Mouse (Mus musculus): Measurements from ENCODE around the gene Ipo7.
"Not testable (repeated sequence)": the region's sequence is repeated elsewhere in the genome, so short reads cannot be mapped to it uniquely, and the experiment has no call there.

The Ipo7 gene

DNA sequence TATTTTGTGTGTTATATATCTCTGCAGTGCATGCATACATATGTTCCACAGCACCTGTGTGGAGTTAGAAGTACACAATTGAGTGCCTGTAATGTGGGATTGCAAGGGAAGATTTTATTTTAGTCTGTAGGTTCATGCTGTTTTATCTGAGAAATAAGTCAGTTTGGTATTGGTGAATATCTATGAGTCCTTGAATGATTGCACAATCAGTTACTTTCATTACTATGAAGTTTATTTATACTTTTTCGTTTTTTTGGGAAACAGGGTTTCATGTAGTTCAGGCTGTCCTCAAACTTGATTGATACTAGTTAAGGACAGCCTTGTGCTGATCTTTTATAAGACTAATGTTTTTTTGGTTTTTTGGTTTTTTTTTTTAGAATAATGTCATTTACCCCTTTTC lies 5.5 kb downstream of the Ipo7 start:
- no peak for DNase-seq (ENCODE audit: low read depth)

DNA sequence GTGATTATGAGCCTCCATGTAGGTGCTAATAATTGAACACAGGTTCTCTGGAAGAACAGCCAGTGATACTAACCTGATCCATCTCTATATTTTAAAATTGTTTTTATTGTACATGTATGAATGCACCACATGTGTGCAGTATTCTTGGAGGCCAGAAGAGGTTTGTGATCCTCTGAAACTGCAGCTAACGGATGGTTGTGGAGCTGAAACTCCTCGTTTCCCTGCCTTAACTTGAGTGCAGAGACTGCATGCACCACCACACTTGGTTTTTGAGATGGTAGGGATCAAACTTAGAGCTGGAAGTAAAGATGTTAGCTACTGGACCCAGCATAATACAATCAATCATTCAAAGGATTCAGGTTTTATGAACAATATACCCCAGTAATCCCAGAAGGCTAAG lies 8.5 kb downstream of the Ipo7 start:
- DNase-seq (ENCODE audit: low read depth), result no peak

DNA sequence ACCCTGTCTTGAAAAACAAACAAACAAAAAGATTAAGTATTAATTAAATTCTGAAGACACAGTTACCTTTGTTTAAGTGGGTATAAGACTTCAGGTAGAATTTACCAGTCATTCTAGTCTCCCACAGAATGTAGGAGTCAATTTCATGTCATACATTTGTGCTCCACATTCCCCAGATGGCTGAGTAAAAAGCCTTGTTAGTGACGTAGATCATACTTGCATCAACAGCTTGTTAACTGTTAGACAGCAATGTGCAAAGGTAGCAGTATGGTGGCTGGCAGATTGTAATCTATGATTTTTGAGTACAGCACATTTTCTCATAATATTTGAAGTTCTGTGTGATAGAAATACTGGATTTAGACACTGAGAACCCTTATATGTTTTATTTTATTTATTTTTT lies 10.8 kb downstream of the Ipo7 start:
- DNase-seq (ENCODE audit: low read depth), result no peak

DNA sequence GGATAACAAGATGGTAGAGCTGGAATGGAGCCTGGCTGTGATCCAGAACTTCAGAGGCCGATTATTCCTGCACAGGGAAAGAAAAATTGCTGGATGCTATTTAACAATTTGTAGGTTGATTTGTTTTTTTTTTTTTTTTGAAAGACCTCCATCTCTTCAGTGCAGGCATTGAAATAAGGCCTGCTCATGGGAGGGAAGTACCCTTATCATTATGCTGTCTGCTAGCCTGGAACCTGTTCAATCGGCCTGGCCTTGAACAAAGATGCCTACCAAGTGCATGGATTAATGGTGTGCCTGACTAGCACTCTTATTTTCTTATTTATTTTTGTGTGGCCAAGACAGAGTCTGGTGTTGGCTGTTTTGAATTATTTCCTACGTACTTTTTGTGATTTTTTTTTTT lies 12.3 kb downstream of the Ipo7 start:
- no peak for DNase-seq (ENCODE audit: low read depth)

DNA sequence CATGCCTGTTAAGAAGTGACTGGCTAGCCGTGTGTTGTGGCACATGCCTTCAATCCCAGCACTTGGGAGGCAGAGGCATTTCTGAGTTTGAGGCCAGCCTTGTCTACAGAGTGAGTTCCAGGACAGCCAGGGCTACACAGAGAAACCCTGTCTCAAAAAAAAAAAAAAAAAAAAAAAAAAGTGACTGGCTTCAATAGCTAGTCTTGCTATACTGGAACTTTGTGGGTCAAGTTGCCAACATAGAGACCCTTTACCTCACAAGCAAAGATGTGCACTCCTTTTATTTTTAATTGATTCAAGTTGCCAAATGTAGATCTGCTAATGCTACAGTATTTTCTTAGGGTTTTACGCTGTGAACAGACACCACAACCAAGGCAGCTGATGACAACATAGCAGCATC lies 39.6 kb downstream of the Ipo7 start:
- not testable (repeated sequence) for DNase-seq (ENCODE audit: low read depth)

DNA sequence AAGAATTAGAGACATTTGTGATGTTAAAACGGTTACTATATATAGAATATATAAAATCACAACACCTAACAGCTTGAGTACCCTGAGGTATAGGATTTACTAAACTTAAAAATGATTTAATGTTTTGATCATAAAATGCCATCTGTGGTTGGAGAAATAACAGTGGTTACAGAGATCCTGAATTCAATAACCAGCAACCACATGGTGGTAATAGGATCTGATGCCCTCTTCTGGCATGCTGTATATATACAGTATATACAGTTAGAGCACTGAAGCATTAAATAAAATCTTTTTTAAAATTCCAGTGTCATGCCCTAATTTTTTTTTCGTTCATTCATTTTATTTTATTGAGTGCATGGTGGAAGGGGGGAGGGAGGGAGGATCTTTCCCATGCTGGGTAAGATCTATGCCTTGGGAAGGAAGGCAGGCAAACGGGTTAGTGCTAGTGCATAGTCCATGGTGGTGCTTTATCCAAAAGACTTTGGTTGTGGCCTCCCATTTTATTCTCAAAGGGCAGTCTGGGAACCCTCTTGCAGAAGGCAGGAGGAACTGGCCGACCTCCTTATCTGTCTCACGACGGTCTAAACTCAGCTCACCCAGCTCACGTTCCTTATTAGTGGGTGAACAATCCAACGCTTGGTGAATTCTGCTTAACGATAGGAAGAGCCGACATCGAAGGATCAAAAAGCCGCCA lies 41.2 kb downstream of the Ipo7 start:
- peak; percentile 47 for DNase-seq (ENCODE audit: low read depth)

DNA sequence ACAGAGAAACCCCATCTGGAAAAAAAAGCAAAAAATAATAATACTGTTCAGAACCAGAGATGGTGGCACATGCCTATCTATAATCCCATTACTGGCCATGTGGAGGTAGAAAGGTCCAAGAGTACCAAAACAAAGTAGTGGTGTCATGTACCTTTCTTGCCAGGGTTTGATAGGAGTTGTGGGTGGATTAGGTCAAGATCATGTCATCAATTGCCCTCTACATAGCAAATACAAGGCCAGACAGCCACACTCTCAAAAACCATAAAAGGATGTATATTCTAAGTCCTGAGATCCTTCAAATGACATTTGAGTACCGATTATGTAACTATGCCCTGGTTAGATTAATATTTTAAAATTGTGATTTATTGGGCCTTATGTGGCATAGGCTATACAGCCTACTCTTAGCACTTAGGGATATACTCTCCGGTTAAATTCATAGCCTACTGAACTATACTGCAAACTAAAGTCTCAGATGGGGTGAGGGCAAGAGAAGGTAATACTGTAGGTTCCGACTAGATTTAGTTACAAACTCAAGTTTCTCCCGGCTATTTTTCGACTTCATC lies 42.1 kb downstream of the Ipo7 start:
- DNase-seq (ENCODE audit: low read depth), result no peak

DNA sequence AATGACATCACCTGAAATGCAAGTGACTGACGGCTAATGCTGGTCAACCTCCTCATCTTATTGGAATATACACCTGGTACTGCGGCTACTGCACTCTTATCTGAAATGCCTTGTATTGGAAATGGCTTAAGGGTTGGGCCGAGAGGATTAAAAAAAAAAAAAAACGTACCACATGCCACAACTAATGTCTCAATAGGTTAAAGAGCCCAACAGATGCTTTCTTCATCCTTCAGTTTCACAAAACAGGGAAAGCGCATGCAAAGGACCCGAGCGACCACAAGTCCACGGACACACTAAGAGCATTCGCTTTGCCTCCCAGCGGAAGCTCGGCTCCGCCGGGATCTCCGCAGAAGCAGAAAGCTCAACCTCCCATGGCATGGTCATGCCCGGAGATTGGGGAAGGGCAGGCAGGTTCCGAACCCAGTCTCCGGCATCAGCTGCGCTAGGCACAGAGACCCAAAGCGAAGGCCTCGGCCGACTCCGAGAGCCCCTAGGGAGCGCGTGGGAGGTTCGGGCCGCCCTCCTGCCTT lies 42.7 kb downstream of the Ipo7 start:
- no peak for DNase-seq (ENCODE audit: low read depth)

DNA sequence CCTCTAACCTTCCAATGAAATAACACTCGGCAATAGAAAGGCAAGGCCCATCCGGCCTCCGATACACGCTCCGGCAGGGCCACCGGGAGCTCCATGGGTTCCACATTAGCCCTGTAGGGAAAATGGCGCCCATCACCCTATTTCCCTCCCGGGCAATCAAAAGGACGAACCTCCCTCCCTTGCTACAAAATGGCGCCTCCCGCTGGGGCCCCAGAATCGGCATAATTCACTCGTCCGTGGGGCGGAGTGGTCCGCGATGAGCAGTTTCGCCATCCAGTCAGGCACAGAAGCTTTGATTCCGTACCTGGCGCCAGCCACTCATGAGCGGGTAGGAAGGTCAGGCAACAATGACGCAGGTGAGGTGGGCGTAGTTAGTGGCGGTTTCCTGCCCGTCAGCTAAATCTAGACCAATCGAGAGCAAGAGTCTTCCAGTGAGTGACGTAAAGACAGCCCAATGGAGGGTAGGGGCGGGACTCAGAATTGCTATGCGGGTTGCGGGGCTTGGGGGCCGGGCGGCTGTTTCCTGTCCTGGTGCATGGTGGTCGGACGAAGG lies 43.2 kb downstream of the Ipo7 start, which contains the start of gene Zfp143:
Gene Zfp143 (plus strand): TSS at position 19 of the 553 bp plus-strand sequence.
- DNase-seq (ENCODE audit: low read depth), result peak; percentile 100

DNA sequence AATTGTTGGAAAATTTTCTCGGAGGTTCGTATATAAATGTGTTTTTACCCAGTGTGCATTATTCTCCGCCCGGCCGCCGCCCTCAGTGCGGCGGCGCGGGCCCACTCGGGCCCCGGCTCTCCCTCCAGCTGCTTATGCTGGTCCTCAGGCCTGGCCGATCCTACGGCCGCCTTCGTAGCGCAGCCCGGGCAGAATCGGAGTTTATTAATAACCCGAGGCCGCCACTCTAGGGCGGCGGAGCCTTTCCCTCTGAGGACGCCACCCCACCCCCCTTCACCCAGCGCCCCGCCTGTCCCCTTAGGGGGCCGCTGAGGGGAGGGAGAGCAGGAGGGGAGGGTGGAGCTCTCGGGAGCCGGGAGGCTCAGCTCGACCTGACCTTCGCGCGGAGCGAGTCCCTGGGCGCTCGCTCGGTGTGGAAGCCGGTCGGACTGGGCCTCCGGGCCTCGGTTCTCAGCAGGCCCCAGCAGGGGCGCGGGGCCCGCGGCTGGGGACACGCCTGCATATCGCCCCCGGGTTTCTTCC lies 43.7 kb downstream of the Ipo7 start:
- no peak for DNase-seq (ENCODE audit: low read depth)

DNA sequence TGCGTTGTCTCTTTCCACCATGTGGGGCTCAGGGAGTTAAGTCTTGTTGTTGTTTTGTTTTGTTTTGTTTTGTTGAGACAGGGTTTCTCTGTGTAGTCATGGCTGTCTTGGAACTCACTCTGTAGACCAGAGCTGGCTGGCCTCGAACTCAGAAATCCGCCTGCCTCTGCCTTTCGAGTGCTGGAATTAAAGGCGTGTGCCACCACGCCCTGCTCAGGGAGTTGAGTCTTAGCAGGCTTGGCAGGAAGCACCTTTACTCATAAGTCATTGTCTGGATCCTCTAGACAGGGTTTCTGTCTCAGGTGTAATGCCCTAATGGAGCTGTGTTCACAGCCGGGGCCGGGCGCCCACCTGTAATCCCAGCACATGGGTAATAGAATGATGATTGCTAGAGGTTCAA lies 45.7 kb downstream of the Ipo7 start:
- no peak for DNase-seq (ENCODE audit: low read depth)

DNA sequence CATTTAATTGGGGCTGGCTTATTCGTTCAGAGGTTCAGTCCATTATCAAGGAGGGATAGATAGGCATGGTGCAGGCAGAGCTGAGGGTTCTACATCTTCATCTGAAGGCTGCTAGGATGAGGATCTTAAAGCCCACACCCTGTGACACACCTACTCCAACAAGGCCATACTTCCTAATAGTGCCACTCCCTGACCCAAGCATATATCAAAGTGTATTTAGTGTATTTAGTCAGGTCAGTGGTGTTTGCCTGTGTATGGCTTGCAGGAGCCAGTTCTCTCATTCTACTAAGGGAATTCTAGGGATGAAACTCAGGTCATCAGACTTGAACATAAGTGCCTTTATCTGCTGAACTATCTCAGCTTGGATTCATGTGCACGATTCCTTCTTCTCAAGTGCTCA lies 51.0 kb downstream of the Ipo7 start:
- no peak for DNase-seq (ENCODE audit: low read depth)

DNA sequence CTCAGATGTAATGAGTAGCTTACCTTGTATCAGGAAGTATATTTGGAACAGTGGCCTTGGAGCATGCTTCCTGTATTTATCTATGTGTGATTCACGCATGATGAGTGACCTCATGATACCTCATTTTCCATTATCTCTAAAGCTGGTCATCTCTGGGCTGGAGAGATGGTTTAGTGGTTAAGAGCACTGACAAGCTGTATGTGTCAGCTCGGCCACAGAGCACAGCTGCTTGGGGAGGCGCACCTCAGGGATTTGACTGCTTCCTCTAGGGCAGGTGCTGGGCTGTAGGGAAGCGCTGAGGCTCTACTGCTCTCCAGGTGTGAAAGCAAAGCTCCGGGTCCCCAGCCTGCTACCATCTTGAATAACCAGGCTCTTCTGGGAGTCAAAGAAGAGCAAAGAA lies 60.1 kb downstream of the Ipo7 start:
- no peak for DNase-seq (ENCODE audit: low read depth)

DNA sequence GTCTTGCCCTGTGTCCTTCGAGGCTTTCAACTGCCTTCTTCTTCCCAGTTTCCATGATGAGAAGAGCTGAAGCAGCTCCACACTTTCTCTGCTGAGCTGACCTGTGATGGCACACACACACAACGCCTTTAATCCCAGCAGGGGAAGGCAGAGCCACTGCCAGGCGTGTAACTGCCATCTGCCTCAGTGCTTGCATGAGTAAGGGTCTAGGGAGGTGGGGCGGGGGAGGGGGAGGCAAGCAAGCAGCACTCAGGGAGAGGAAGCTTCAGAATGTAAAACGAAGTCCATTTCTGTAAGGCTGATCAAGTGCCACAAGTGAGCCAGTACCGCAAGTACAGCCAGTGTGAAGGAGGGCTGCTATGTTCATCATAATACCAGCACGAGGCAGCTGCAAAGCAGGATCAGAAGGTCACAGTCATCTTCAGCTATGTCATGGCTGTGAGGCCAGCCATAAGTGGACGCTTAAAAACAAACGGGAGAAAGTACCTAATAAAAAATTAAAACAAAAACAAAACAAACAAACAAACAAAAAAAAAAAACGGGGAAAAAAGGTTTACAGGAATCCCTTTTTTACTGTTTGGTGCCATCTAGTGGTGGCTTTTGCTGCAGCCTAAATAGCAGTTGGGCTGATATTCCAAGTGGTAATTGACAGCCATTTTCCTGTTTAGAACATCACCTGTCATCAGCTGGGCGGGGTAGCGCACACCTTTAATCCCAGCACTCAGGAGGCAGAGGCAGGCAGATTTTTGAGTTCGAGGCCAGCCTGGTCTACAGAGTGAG lies 65.5 kb downstream of the Ipo7 start:
- DNase-seq (ENCODE audit: low read depth), result peak; percentile 73

DNA sequence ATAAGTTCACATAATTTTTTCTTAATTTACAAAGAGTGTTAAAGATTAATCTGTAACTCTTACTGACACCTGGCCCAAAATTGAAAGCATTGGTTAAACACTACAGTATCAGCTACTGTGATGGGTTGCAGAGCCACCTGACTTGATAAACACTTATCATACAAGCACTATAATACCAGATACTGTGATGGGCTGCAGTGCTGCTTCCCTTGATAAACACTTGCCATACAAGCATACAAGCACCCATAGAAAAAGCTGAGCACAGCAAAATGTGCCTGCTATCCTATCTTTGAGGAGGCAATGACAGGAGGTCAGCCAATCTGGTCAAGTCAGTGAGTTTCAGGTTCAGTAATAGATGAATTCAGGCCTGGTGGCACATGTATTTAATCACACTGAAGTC lies 67.1 kb downstream of the Ipo7 start:
- no peak for DNase-seq (ENCODE audit: low read depth)

DNA sequence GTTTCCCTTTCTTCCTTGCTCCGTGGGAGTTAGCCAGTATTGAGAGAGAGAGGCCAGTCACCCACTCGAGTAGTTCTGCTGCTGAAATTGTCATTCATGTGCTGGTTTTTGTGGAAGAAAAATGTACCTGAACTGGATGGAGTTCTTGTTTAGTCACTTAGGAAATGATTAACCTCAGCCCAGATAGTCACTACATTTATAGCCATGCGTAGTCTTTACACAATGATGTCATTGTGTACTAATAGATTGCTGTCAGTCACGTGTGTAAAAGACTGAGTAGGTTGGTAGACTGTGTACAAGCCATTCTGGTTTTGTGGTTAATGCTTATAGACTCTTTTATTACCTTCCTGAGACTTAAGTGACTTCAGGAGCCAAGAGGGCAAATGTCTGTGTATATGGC lies 69.8 kb downstream of the Ipo7 start:
- DNase-seq (ENCODE audit: low read depth), result no peak

DNA sequence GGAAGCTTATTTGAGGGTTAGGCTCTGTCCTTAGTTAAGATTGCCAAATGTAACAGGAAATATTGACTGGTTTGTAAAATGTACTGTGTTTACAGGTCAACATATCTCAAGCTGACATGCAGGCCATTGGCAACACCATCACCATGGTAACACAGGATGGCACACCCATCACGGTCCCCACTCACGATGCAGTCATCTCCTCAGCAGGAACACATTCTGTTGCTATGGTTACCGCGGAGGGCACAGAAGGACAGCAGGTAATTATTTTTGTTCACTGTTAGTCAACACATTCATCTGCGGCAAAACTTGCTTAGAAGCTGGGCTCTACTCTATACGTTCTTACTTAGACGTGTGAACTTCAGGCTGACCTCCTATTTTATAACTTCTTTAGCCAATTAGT lies 73.6 kb downstream of the Ipo7 start:
- DNase-seq (ENCODE audit: low read depth), result no peak

DNA sequence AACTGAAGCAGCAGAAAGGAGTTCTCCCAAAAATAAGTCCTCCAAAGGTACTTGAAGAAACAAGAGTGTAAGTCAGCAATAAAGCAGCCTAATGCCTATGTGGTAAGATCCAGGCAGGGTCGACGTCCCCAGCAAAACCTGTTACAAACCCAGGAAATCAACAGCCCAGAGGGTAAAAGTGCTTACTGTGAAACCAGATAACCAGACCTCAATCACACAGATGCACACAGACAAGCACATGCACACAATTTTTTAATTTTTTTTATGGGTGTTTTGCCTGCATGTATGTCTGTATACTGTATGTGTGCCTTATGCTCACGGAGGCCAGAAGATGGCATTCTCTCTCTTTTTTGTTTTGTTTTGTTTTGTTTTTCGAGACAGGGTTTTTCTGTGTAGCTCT lies 78.3 kb downstream of the Ipo7 start:
- no peak for DNase-seq (ENCODE audit: low read depth)

DNA sequence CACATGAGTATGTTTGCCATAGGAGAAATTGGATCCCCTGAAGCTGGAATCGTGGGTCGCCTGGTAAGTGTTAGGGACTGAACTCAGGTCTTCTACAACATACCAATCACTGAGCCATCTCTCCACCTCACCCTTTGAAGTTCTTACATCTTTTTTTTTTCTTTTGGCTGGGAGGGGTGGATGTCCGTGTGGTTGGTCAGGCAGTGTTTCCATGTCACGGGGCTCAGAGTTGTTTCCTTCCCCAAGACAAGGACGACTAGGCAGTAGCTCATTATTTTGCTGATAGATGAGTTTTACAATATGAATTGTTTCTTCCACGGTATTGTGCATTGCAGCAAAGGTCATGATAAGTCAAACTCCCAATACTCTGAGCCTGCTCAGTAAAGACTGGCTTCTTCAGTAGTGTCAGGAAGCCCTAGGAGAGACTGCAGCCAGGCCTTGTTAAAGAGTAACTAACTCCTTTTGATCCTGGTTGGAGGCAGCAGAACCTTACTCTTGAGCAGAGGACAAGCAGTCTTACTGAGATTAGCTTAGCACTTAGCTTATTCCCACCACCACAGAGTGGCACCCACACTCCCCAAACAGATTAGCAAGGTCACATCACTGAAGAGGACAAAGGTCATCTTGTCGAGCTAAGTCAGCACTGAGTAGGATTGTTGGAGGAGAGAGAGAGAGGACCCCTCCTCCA lies 79.2 kb downstream of the Ipo7 start:
- DNase-seq (ENCODE audit: low read depth), result no peak

DNA sequence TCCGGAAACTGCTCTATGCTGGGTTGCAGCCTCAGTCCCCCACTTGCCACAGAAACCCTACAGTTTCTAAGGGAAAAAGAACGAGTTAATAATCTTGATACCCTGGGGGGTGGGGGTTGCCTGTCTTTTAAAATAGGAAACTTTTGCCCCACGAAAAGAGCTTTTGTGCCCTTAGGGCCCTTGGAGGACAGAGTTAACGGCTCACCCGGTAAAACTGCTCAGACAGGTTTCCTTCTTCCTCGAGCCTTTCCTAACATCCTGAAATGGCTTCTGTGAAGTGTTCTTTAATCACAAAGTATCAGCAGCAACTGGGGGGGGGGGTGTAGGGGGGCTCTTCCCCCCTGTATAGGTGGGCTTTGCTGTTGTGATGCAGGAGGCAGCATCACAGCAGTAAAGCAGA lies 82.8 kb downstream of the Ipo7 start:
- DNase-seq (ENCODE audit: low read depth), result no peak

DNA sequence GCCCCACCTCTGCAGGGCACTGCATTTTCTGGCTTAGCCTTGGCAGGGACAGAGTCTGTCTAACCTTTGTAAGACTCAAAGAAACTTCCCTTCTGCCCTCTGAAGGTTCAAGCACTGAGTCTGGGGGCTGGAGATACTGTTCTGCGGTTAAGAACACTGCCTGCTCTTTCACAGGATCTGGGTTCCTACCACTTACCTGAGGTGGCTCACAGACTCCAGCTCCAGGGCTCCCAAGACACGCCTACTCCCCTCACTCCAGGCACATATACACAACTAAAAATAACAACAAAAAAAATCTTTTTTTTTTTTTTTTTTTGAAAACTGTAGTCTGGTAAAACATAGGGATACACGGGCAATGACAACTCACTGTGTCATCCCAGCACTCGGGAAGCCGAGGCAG lies 83.2 kb downstream of the Ipo7 start:
- no peak for DNase-seq (ENCODE audit: low read depth)

DNA sequence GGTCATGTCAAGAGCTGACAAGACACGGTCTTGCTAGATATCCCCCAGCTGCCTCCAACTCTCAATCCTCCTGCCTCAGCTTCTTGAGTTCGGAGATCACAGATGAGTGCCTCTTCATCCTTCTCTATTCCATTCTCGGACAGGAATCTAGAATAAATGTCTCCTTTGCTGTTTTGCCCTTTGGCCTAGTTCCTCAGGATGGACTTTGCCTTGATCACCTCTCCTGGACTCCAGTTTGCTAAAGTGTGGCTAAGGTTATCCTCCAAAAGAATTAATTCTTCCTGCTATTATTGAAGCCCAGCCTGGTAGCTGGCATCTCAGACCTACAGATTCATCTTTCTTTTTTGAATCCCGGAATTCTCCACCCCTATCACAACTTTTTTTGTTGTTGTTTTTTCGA lies 87.0 kb downstream of the Ipo7 start:
- DNase-seq (ENCODE audit: low read depth), result no peak

All from naive thymus-derived CD4-positive, alpha-beta T cell, adult 2 months (primary cell).